9 mouse cellular contexts compared by ENCODE assay signal in genomic region chr1:39911446-39911845, GRCm38 (mm10). TPM values are rescaled to one million over a fixed set of nuclear protein-coding genes. Genes with fewer than 3 reads are reported as not detected.
DNase-seq lines count a peak whose midpoint lies in the region; ATAC-seq and TF ChIP-seq lines count a peak whose summit lies in the region.
"Had no signal": no experiment of that assay in that cellular context is flagged by ENCODE, and none has a peak within 500 bp of the region (broad histone marks: within the 10 kb centered on the region; RNA-seq: fewer than 3 reads in every experiment).

No protein-coding gene starts in this region.

- WGBS in forebrain, embryonic 15.5 days: 38% methylated on average over 3 of the region's 3 CpGs
- 77% methylated on average over 3 of the region's 3 CpGs for WGBS in forebrain, embryonic 11.5 days
- WGBS in lung, postnatal 0 days: 36% methylated on average over 3 of the region's 3 CpGs

- no peak for TF ChIP-seq EP300 in lung, postnatal 0 days (IDR thresholded peaks at IDR 0.05)

- H3K9ac ChIP-seq in forebrain, embryonic 15.5 days (replicated peaks): no peak overlapping the region
- no peak overlapping the region for H3K9ac ChIP-seq in forebrain, embryonic 11.5 days (ENCODE audit: low read length)
- no peak overlapping the region for H3K9ac ChIP-seq in lung, postnatal 0 days (replicated peaks; ENCODE audit: low read depth)
- H3K9ac ChIP-seq: neural tube, embryonic 13.5 days had no signal

- 0 out of 2 replicates have a peak, but pooled peaks have one; percentile 23 for ATAC-seq in forebrain, embryonic 15.5 days (replicated peaks)
- no peak for ATAC-seq in forebrain, embryonic 11.5 days (replicated peaks; ENCODE audit: low FRiP score)
- peak; percentile 76; a peak in 3 of 4 replicates for ATAC-seq in hematopoietic stem cell, adult 5-6 weeks (replicated peaks in 1 of 2; ENCODE audit: insufficient read depth in 1 of 2, low FRiP score in 2 of 2, low TSS enrichment in 1 of 2, low read depth in 1 of 2, poor library complexity in 2 of 2, severe bottlenecking in 2 of 2)
- ATAC-seq in lung, postnatal 0 days: peak; percentile 46; the same call in 1 of the 2 replicates

- peaks cover 19% of the 10 kb centered on the region for H3K36me3 ChIP-seq in forebrain, embryonic 15.5 days
- H3K36me3 ChIP-seq in forebrain, embryonic 11.5 days (ENCODE audit: control insufficient read depth, insufficient read depth, low read length): peaks cover 15% of the 10 kb centered on the region
- H3K36me3 ChIP-seq in lung, postnatal 0 days (ENCODE audit: insufficient read depth, low read length): no peaks in the 10 kb centered on the region

- peak; percentile 93 for TF ChIP-seq CTCF in lung, postnatal 0 days (IDR thresholded peaks at IDR 0.05)

- no peak overlapping the region for H3K27ac ChIP-seq in forebrain, embryonic 15.5 days (replicated peaks)
- H3K27ac ChIP-seq in forebrain, embryonic 11.5 days (ENCODE audit: low read depth, low read length): no peak overlapping the region
- H3K27ac ChIP-seq in lung, postnatal 0 days (ENCODE audit: low read length): no peak overlapping the region
- H3K27ac ChIP-seq: neural tube, embryonic 13.5 days had no signal

- no peak overlapping the region for H3K4me2 ChIP-seq in forebrain, embryonic 15.5 days (replicated peaks)
- H3K4me2 ChIP-seq in forebrain, embryonic 11.5 days (ENCODE audit: low read depth, low read length, severe bottlenecking): no peak overlapping the region
- no peak overlapping the region for H3K4me2 ChIP-seq in lung, postnatal 0 days (replicated peaks; ENCODE audit: low read depth, low read length)
- H3K4me2 ChIP-seq: neural tube, embryonic 13.5 days had no signal

- no peak overlapping the region for H3K4me3 ChIP-seq in forebrain, embryonic 15.5 days
- H3K4me3 ChIP-seq in forebrain, embryonic 11.5 days (ENCODE audit: low read depth, low read length): no peak overlapping the region
- no peak overlapping the region for H3K4me3 ChIP-seq in lung, postnatal 0 days (ENCODE audit: low read depth, low read length)
- H3K4me3 ChIP-seq: neural tube, embryonic 13.5 days had no signal

- H3K9me3 ChIP-seq in forebrain, embryonic 15.5 days: no peaks in the 10 kb centered on the region
- peaks cover 2% of the 10 kb centered on the region for H3K9me3 ChIP-seq in forebrain, embryonic 11.5 days (ENCODE audit: control insufficient read depth, low read length)
- H3K9me3 ChIP-seq in lung, postnatal 0 days (ENCODE audit: low read length): no peaks in the 10 kb centered on the region
- H3K9me3 ChIP-seq: neural tube, embryonic 13.5 days had no signal

- peaks cover 64% of the 10 kb centered on the region for H3K4me1 ChIP-seq in forebrain, embryonic 15.5 days
- H3K4me1 ChIP-seq in forebrain, embryonic 11.5 days (replicated peaks; ENCODE audit: control insufficient read depth, insufficient read depth, low read length): no peaks in the 10 kb centered on the region; the same call in 1 of the 2 replicates
- H3K4me1 ChIP-seq in lung, postnatal 0 days (ENCODE audit: insufficient read depth, low read depth, low read length): peaks cover 10% of the 10 kb centered on the region; the same call in 1 of the 2 replicates

- no peaks in the 10 kb centered on the region for H3K27me3 ChIP-seq in forebrain, embryonic 15.5 days
- no peaks in the 10 kb centered on the region for H3K27me3 ChIP-seq in forebrain, embryonic 11.5 days (ENCODE audit: control insufficient read depth, insufficient read depth, low read length)
- no peaks in the 10 kb centered on the region for H3K27me3 ChIP-seq in lung, postnatal 0 days (replicated peaks; ENCODE audit: insufficient read depth, low read length)
- H3K27me3 ChIP-seq: neural tube, embryonic 13.5 days had no signal

- no peak for DNase-seq in forebrain, embryonic 11.5 days (ENCODE audit: low spot score)
- peak; percentile 33 for DNase-seq in ovary, postnatal 14 days (ENCODE audit: low spot score)
- DNase-seq in ovary, adult 18-20 months (ENCODE audit: low spot score): no peak
- DNase-seq in adipocyte (ENCODE audit: low spot score): peak; percentile 73
- DNase-seq in lung, postnatal 0 days (ENCODE audit: low spot score): peak; percentile 85
- peak; percentile 55 for DNase-seq in thymus, postnatal 25 days

RNA-seq across cellular contexts. Expression of gene Map4k4, which starts 10.7 kb away (rescaled TPM):
- polyA plus RNA-seq in forebrain, embryonic 15.5 days (2015; fragmentation: Nextera tagmentation; extraction: Ambion mirVana): 55.7 and 60.2 TPM in 2 replicates
- 52.4 and 58.2 TPM in 2 replicates for polyA plus RNA-seq in forebrain, embryonic 11.5 days (2014; fragmentation: Nextera tagmentation; extraction: Ambion mirVana)
- 222 and 231 TPM in 2 replicates for total RNA-seq in hematopoietic stem cell, adult 5-6 weeks (2017)
- 21.2 and 21.5 TPM in 2 replicates for polyA plus RNA-seq in lung, postnatal 0 days (2015; fragmentation: Nextera tagmentation; extraction: Ambion mirVana)

Comparison
In these comparisons a context has a peak if more than half of its experiments do, and no peak if none do; other contexts are left out.
1. DNase-seq: peak in ovary, postnatal 14 days (single experiment), adipocyte (single experiment), lung, postnatal 0 days (single experiment) and thymus, postnatal 25 days (single experiment); none in forebrain, embryonic 11.5 days (single experiment) and ovary, adult 18-20 months (single experiment).